Comparison of ENCODE assay signal across 13 mouse cellular contexts in the genomic region with DNA sequence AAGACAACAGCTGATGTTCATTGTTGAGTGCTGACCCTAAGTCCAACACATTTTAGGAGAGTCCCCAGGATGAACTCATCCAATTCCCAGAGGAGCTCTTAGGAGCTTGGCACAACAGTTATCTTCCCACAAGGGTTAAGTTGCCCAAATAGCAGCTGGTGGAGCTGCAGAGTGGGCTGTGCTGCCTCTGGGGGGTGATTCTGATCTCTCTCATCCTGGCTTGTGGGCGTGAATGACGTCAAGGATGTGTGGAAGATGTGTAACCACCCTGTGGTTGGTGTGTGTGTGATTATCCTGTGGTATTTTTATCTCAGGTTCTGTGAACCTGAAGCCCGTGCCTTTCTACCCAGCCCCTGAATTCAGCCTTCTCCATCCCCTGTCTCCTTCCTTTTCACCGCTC.
"Had no signal": no experiment of that assay in that cellular context is flagged by ENCODE, and none has a peak within 500 bp of the region (broad histone marks: within the 10 kb centered on the region; RNA-seq: fewer than 3 reads in every experiment).

No protein-coding gene starts in this region.

- H3K4me2 ChIP-seq: liver, embryonic 11.5 days; lung, embryonic 14.5 days; neural tube, embryonic 12.5 days; stomach, embryonic 15.5 days had no signal

- DNase-seq: kidney, adult 18-20 months; kidney, postnatal 10 days; kidney, postnatal 4 days; lung, embryonic 14.5 days; lung, postnatal 10 days; lung, postnatal 4 days; midbrain, embryonic 14.5 days; thymus, postnatal 14 days had no signal

- H3K27ac ChIP-seq: limb, embryonic 10.5 days; midbrain, embryonic 10.5 days; neural tube, embryonic 12.5 days; stomach, embryonic 15.5 days had no signal

- H3K4me1 ChIP-seq: limb, embryonic 10.5 days; midbrain, embryonic 10.5 days; neural tube, embryonic 12.5 days; stomach, embryonic 15.5 days had no signal

- H3K9me3 ChIP-seq: limb, embryonic 10.5 days; midbrain, embryonic 10.5 days; neural tube, embryonic 12.5 days; stomach, embryonic 15.5 days had no signal

- H3K36me3 ChIP-seq: limb, embryonic 10.5 days; midbrain, embryonic 10.5 days; neural tube, embryonic 12.5 days; stomach, embryonic 15.5 days had no signal

- H3K9ac ChIP-seq: lung, embryonic 14.5 days; neural tube, embryonic 12.5 days; stomach, embryonic 15.5 days had no signal

- H3K27me3 ChIP-seq: neural tube, embryonic 12.5 days; stomach, embryonic 15.5 days had no signal

- H3K4me3 ChIP-seq: limb, embryonic 10.5 days; midbrain, embryonic 10.5 days; neural tube, embryonic 12.5 days; stomach, embryonic 15.5 days had no signal
